Mouse (Mus musculus) megakaryocyte-erythroid progenitor cell, adult 5 weeks (primary cell): ENCODE results near the gene Dtx4. TPM values are rescaled to one million over a fixed set of nuclear protein-coding genes. Genes with fewer than 3 reads are reported as not detected.

Experiments
- polyA plus RNA-seq: library from polyadenylated mRNA; stranded (reverse); fragments of >175 nt; gene quantifications from 2 replicates; pipeline ENCODE4 v1.2.3, GENCODE M21; 2012

Gene Dtx4
- polyA plus RNA-seq = 9.8 and 14.3 TPM in 2 replicates

DNA sequence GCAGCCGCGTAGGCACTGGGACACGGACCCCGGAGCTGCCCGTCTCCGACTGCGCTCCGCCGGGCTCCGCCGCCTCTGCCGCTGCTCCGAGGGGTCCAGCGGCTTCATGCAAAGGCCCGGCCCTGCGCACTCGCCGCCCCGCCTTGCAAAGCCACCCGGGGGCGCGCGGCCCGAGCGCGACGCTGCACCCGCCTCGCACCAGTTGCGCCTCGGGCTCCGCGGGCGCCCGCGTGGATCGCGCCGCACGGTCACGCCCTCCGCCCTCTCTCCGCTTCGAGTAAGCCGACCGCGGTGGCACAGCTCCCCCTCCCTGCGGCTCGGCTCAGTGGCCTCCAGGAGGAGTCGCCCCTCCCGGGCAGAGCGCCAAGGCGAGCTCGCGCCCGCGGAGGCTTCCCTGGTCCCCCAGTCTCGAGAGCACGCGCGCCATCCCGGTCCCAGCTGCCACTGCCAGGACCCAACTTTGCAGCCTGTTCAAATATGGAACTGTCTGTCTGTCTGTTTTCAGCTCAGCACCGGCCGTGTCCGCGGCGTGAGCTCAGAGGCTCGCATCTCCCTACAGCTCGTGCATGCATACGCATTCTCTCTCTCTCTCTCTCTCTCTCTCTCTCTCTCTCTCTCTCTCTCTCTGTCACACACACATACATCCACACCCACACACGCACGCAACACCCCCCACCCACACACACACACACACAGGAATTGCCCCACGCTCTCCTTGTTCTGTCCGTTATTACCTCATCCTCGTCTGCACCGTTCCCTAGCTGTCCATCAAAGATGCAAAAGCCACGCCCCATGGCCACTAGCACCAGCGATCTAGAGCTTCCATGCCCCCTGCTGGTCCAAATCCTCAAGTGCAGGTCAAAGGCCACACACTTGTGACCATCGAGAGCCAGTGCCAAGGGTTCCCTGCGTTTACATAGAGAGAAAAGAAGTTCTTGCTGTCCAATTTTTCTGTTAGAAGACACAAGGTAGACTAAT, at the start of gene Dtx4:
Gene Dtx4, minus strand, starts transcription at position 85 of the 978 bp plus-strand sequence.

DNA sequence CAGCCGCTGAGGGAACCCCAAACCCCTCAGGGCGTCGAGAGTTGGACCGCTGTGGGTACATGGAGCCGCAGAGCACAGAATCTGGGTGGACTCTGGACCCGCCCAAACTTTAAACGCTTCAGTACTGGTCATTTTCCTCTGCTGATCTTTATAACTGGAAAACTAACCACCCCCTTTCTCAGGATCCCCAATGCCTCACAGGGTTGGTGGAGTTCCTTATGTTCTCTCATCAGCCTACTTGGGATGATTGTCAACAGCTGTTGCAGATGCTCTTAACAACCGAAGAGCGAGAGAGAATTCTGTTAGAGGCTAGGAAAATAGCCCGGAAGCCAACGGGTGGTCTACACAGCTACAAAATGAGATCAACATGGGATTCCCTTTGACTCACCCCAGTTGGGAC, 44.2 kb upstream of the Dtx4 start, which contains the start of gene Fam111a:
Gene Fam111a, plus strand, starts transcription at position 301 of the 400 bp plus-strand sequence.

DNA sequence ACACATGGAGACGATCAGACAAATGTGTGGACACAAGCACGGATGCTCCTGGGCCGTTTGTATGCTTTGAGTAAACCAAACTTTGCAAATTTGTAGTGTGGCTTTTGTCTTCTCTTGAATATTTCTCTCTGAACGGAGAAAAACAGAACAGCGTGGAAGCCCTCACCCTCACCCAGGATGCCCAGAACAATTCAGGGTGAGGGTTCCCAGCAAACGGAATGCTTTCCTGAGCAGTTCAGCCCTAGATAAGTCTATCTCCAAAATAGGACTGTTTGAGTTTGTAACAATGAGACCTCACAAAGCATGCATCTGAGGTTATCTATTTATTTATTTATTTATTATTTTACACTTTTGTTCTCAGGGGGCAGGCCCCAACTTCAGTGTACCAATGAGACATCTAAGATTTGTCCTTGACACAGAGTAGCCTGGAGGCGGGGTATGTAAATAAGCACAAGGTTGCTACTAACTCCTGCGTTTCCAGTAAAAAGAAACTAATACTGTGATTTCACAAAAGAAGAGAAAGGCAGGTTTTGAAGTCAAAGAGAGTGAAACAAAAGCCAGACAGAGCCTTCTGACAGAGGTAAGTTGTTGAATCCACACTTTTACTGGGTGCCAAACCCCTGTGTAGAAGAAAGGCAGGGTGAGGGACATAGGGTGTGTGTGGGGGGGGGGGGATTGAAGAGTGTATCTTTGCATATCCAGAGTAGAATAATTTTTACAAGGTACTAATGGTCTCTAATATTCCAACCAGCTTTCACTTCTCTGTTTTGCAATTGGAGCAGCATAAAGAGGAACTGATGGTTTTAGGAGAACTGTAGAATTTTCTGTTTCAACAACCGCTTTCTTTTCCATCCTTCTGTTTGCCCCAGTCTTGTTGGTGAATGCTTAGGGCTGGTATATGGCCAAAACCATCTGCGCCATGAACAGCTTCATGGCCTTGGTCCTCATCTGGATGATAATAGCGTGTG, 40.7 kb downstream of the Dtx4 start, which contains the start of gene Mpeg1:
Gene Mpeg1, plus strand, starts transcription at position 498 of the 968 bp plus-strand sequence.

DNA sequence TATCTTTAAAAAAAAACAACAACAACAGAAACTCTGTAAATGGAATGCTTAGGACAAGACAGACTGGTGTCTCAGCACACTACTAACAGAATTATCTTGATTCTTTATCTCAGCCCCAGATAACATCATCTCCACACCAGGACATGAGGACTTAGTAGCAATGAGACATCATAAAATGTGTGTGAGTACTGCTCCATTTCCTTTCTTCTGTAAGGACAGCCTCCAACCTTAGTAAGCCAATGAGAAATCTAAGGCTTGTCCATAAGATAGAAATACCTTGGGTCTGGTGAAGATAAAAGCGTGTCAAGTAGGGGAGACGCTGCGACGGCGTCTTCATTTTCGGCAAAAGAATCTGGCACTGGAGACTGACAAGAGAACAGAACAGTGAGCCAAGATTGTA, 73.6 kb downstream of the Dtx4 start, which contains the start of gene Pfpl:
Gene Pfpl, plus strand, starts transcription at position 301 of the 400 bp plus-strand sequence.

DNA sequence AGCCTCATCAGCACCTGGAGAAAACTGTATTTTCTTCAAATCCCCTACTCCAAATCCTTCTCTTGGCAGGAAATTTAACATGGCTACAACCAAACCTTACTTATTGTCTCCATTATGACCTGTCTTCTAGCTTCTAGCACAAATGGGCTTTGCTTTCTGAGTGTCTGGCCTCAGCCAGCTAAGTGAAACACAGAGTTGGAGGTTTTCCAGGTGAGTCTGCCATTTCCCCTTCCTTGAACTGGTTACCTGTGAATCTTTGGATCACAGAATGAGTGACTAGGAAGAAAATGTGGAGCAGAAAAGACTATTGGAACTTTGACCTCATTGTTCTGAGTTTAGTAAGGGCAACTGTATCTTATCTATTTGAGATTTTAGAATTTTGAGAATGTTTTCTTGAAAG, 83.9 kb downstream of the Dtx4 start, which contains the start of gene Olfr1441:
Gene Olfr1441, plus strand, starts transcription at position 73 of the 400 bp plus-strand sequence.

Other genes with a start within 250 kb of the Dtx4 start
- gene Olfr235, start 240.4 kb downstream of the Dtx4 start, polyA plus RNA-seq = not detected in 2 replicates
- not detected in 2 replicates for gene Olfr1434, start 221.6 kb downstream of the Dtx4 start, polyA plus RNA-seq
- gene Olfr1436, start 202.3 kb downstream of the Dtx4 start, polyA plus RNA-seq = not detected in 2 replicates
- not detected in 2 replicates for gene Olfr1437, start 176.4 kb downstream of the Dtx4 start, polyA plus RNA-seq
- gene Olfr1438-ps1, start 165.5 kb downstream of the Dtx4 start, polyA plus RNA-seq = not detected in 2 replicates
- not detected in 2 replicates for gene Olfr1440, start 114.2 kb downstream of the Dtx4 start, polyA plus RNA-seq
- not detected in 2 replicates for gene Olfr1441, start 84.0 kb downstream of the Dtx4 start, polyA plus RNA-seq
- gene Pfpl, start 73.5 kb downstream of the Dtx4 start, polyA plus RNA-seq = not detected in 2 replicates
- 5.2 and 9.2 TPM in 2 replicates for gene Mpeg1, start 40.7 kb downstream of the Dtx4 start, polyA plus RNA-seq
- 3.4 and 5.0 TPM in 2 replicates for gene Fam111a, start 44.3 kb upstream of the Dtx4 start, polyA plus RNA-seq
- gene Gm4952, start 98.5 kb upstream of the Dtx4 start, polyA plus RNA-seq = not detected in 2 replicates
- gene Glyat, start 131.9 kb upstream of the Dtx4 start, polyA plus RNA-seq = 0.05 TPM in 1 of 2 replicates, not detected in the other
- gene Olfr1442, start 169.0 kb upstream of the Dtx4 start, polyA plus RNA-seq = not detected in 2 replicates
- not detected in 2 replicates for gene Olfr1443, start 176.7 kb upstream of the Dtx4 start, polyA plus RNA-seq
- gene Keg1, start 194.3 kb upstream of the Dtx4 start, polyA plus RNA-seq = not detected in 2 replicates